16 mouse cellular contexts compared by ENCODE assay signal in genomic region chr2:153424557-153424956, GRCm38 (mm10).
DNase-seq lines count a peak whose midpoint lies in the region; ATAC-seq and TF ChIP-seq lines count a peak whose summit lies in the region.
"Had no signal": no experiment of that assay in that cellular context is flagged by ENCODE, and none has a peak within 500 bp of the region (broad histone marks: within the 10 kb centered on the region; RNA-seq: fewer than 3 reads in every experiment).

No protein-coding gene starts in this region.

- no peaks in the 10 kb centered on the region for H3K9me3 ChIP-seq in forebrain, embryonic 12.5 days
- H3K9me3 ChIP-seq in forebrain, embryonic 16.5 days (ENCODE audit: control insufficient read depth, low read length): no peaks in the 10 kb centered on the region
- no peaks in the 10 kb centered on the region for H3K9me3 ChIP-seq in intestine, embryonic 16.5 days (ENCODE audit: control insufficient read depth, low read length)
- H3K9me3 ChIP-seq: embryonic facial prominence, embryonic 12.5 days; heart, embryonic 15.5 days; megakaryocyte, embryonic 14.5 days had no signal

- H3K27ac ChIP-seq in forebrain, embryonic 12.5 days: 0 out of 2 replicates have a peak overlapping the region, but pooled peaks have one; percentile 9
- H3K27ac ChIP-seq in forebrain, embryonic 16.5 days (ENCODE audit: low read length): no peak overlapping the region
- peak overlapping the region; percentile 83 for H3K27ac ChIP-seq in layer of hippocampus, adult 2 months
- peak overlapping the region; percentile 93 for H3K27ac ChIP-seq in intestine, embryonic 16.5 days (ENCODE audit: low read length)
- H3K27ac ChIP-seq: heart, embryonic 15.5 days had no signal

- ATAC-seq in forebrain, embryonic 12.5 days (ENCODE audit: low FRiP score): no peak
- no peak for ATAC-seq in forebrain, embryonic 16.5 days
- no peak for ATAC-seq in intestine, embryonic 16.5 days
- no peak for ATAC-seq in monocyte, adult 5-6 weeks (replicated peaks; ENCODE audit: insufficient number of reproducible peaks, low FRiP score, low TSS enrichment, poor library complexity, severe bottlenecking)
- ATAC-seq: Patski had no signal

- peaks cover 61% of the 10 kb centered on the region for H3K4me1 ChIP-seq in forebrain, embryonic 12.5 days
- H3K4me1 ChIP-seq in forebrain, embryonic 16.5 days (replicated peaks; ENCODE audit: control insufficient read depth, insufficient read depth, low read length): peaks cover 36% of the 10 kb centered on the region
- peaks cover 65% of the 10 kb centered on the region for H3K4me1 ChIP-seq in intestine, embryonic 16.5 days (ENCODE audit: control insufficient read depth, insufficient read depth, low read length)

- no peak overlapping the region for H3K9ac ChIP-seq in forebrain, embryonic 12.5 days
- H3K9ac ChIP-seq in forebrain, embryonic 16.5 days (replicated peaks; ENCODE audit: low read depth, low read length): no peak overlapping the region
- H3K9ac ChIP-seq in intestine, embryonic 16.5 days (ENCODE audit: low read depth, low read length): peak overlapping the region; percentile 41
- H3K9ac ChIP-seq: embryonic facial prominence, embryonic 12.5 days; heart, embryonic 15.5 days had no signal

- peaks cover 46% of the 10 kb centered on the region for H3K36me3 ChIP-seq in forebrain, embryonic 12.5 days (replicated peaks)
- H3K36me3 ChIP-seq in forebrain, embryonic 16.5 days (ENCODE audit: control insufficient read depth, insufficient read depth): peaks cover 13% of the 10 kb centered on the region
- H3K36me3 ChIP-seq in intestine, embryonic 16.5 days (ENCODE audit: control insufficient read depth, insufficient read depth, low read length): peaks cover 10% of the 10 kb centered on the region; the same call in 1 of the 2 replicates

- H3K4me2 ChIP-seq in forebrain, embryonic 12.5 days: no peak overlapping the region
- no peak overlapping the region for H3K4me2 ChIP-seq in forebrain, embryonic 16.5 days (ENCODE audit: low read length)
- H3K4me2 ChIP-seq in intestine, embryonic 16.5 days (ENCODE audit: low read depth, low read length): peak overlapping the region; percentile 8
- H3K4me2 ChIP-seq: embryonic facial prominence, embryonic 12.5 days; heart, embryonic 15.5 days had no signal

- no peak overlapping the region for H3K4me3 ChIP-seq in forebrain, embryonic 12.5 days (replicated peaks)
- H3K4me3 ChIP-seq in forebrain, embryonic 16.5 days (replicated peaks; ENCODE audit: low read length): no peak overlapping the region
- no peak overlapping the region for H3K4me3 ChIP-seq in layer of hippocampus, adult 2 months
- no peak overlapping the region for H3K4me3 ChIP-seq in intestine, embryonic 16.5 days (ENCODE audit: low read length)
- H3K4me3 ChIP-seq: embryonic facial prominence, embryonic 12.5 days; heart, embryonic 15.5 days; megakaryocyte, embryonic 14.5 days; myocyte had no signal

- 89% methylated on average over 8 of the region's 8 CpGs for WGBS in forebrain, embryonic 12.5 days
- WGBS in forebrain, embryonic 16.5 days: 87% methylated on average over 8 of the region's 8 CpGs
- 63% methylated on average over 8 of the region's 8 CpGs for WGBS in intestine, embryonic 16.5 days

- DNase-seq in layer of hippocampus, adult 2 months (ENCODE audit: low spot score in 2 of 2): no peak
- DNase-seq in layer of hippocampus, adult 9-10 months (ENCODE audit: low spot score): no peak
- peak; percentile 52 for DNase-seq in A20 (ENCODE audit: low read depth, low spot score)
- no peak for DNase-seq in ovary, postnatal 14 days (ENCODE audit: low spot score)
- DNase-seq: kidney, postnatal 4 days; lung, postnatal 10 days; thymus, adult 18-20 months had no signal

- H3K27me3 ChIP-seq in forebrain, embryonic 12.5 days: no peaks in the 10 kb centered on the region
- H3K27me3 ChIP-seq in forebrain, embryonic 16.5 days (replicated peaks; ENCODE audit: control insufficient read depth, insufficient read depth, low read length): no peaks in the 10 kb centered on the region
- no peaks in the 10 kb centered on the region for H3K27me3 ChIP-seq in intestine, embryonic 16.5 days (replicated peaks; ENCODE audit: control insufficient read depth, insufficient read depth, low read length)
- H3K27me3 ChIP-seq: embryonic facial prominence, embryonic 12.5 days; heart, embryonic 15.5 days; megakaryocyte, embryonic 14.5 days; Patski had no signal

- TF ChIP-seq CTCF in layer of hippocampus, adult 2 months (conservative IDR thresholded peaks at IDR 0.05): no peak
